Mouse (Mus musculus): ENCODE measurements around the gene Scamp1. TPM values are rescaled to one million over a fixed set of nuclear protein-coding genes. Genes with fewer than 3 reads are reported as not detected.

Gene Scamp1
- polyA plus RNA-seq, 1 experiment from 2014 or later, result 58.5 TPM

DNA sequence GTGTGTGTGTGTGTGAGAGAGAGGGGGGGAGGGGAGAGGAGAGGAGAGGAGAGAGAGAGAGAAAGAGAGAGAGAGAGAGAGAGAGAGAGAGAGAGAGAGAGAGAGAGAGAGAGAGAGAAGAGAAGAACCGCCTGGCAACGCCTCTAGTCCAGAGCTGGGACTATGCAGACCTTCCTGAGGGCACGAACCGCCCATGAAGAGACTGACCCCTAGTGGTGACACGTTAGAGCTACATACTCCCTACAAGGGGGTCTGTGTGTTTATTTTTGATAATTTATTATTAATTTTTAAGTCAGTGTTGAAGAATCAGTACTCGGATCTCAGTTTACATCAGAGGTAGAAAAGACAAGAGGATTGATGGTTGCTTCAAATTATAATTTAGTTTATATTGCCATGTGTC lies 80.4 kb downstream of the Scamp1 start:
- peaks cover 27% of the 10 kb centered on the region for H3K36me3 ChIP-seq (ENCODE audit: control insufficient read depth, insufficient read depth, low read length)
- no peak overlapping the region for H3K27ac ChIP-seq (ENCODE audit: low read depth, low read length)
- no peak overlapping the region for H3K4me2 ChIP-seq (ENCODE audit: low read length)
- H3K9ac ChIP-seq (ENCODE audit: low read length), result no peak overlapping the region
- peak; percentile 90 for ATAC-seq
- H3K4me1 ChIP-seq (ENCODE audit: control insufficient read depth, insufficient read depth, low read length), result no peaks in the 10 kb centered on the region
- WGBS, result 8% methylated on average over 6 of the region's 6 CpGs
- DNase-seq (ENCODE audit: low spot score), result peak; percentile 79
- no peaks in the 10 kb centered on the region for H3K27me3 ChIP-seq (replicated peaks; ENCODE audit: control insufficient read depth, insufficient read depth, low read length)
- H3K4me3 ChIP-seq (ENCODE audit: low read depth, low read length), result no peak overlapping the region
- H3K9me3 ChIP-seq (replicated peaks; ENCODE audit: control insufficient read depth, low read length), result peaks cover 6% of the 10 kb centered on the region; the same call in 1 of the 2 replicates

DNA sequence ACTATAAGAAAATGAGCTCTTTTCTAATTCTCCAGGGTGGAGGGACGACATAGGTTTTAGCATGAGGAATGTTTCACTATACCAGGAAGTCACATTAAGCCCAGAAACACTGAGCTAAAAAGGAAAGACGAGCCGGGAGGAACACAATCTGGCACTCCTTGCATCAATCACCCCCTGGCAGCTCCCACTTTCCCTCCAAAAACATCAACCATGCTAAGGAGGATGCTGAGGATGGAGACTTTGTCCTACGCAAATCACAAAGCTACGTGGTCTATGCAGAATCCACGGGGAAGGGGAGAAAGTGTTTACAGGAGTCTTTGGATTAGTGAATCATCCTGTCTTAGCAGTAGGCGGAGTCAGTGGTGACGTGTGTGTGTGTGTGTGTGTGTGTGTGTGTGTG lies 85.8 kb downstream of the Scamp1 start:
- no peak overlapping the region for H3K27ac ChIP-seq (ENCODE audit: low read depth, low read length)
- 81% methylated on average over 8 of the region's 8 CpGs for WGBS
- H3K27me3 ChIP-seq (replicated peaks; ENCODE audit: control insufficient read depth, insufficient read depth, low read length), result no peaks in the 10 kb centered on the region
- H3K36me3 ChIP-seq (ENCODE audit: control insufficient read depth, insufficient read depth, low read length), result 0 out of 2 replicates have a peak, but pooled peaks cover 5% of the 10 kb centered on the region
- DNase-seq (ENCODE audit: low spot score) (no peak), ATAC-seq (no peak)
- H3K4me3 ChIP-seq (ENCODE audit: low read depth, low read length), result no peak overlapping the region
- no peaks in the 10 kb centered on the region for H3K9me3 ChIP-seq (replicated peaks; ENCODE audit: control insufficient read depth, low read length)
- no peak overlapping the region for H3K4me2 ChIP-seq (ENCODE audit: low read length)
- H3K9ac ChIP-seq (ENCODE audit: low read length), result no peak overlapping the region
- no peaks in the 10 kb centered on the region for H3K4me1 ChIP-seq (ENCODE audit: control insufficient read depth, insufficient read depth, low read length)

DNA sequence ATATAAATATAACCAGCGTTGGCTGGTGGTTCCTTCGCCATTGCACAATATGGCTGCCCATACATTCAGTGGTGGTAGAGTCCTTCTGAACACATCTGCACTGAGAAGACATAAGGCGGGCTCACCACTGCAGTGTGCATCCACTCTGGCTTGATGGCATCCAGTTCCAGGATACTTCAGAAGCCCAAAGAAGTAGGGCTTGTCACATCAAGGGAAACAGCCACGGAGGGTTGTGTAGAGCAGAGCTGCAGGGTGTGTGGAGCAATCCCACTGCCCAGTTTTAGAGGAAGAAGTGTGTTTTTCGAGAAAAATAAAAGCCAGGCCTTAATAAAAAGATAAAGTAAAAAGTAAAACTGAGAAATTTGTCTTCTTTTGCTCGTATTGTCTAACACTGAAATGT lies 87.0 kb downstream of the Scamp1 start:
- whole genome bisulfite sequencing, result 91% methylated on average over 6 of the region's 6 CpGs
- H3K4me1 ChIP-seq (ENCODE audit: control insufficient read depth, insufficient read depth, low read length), result no peaks in the 10 kb centered on the region
- H3K4me2 ChIP-seq (ENCODE audit: low read length), result no peak overlapping the region
- no peaks in the 10 kb centered on the region for H3K27me3 ChIP-seq (replicated peaks; ENCODE audit: control insufficient read depth, insufficient read depth, low read length)
- no peak overlapping the region for H3K4me3 ChIP-seq (ENCODE audit: low read depth, low read length)
- DNase-seq (ENCODE audit: low spot score) (no peak), ATAC-seq (no peak)
- 0 out of 2 replicates have a peak, but pooled peaks cover 5% of the 10 kb centered on the region for H3K36me3 ChIP-seq (ENCODE audit: control insufficient read depth, insufficient read depth, low read length)
- H3K9ac ChIP-seq (ENCODE audit: low read length), result no peak overlapping the region
- no peaks in the 10 kb centered on the region for H3K9me3 ChIP-seq (replicated peaks; ENCODE audit: control insufficient read depth, low read length)
- H3K27ac ChIP-seq (ENCODE audit: low read depth, low read length), result no peak overlapping the region

DNA sequence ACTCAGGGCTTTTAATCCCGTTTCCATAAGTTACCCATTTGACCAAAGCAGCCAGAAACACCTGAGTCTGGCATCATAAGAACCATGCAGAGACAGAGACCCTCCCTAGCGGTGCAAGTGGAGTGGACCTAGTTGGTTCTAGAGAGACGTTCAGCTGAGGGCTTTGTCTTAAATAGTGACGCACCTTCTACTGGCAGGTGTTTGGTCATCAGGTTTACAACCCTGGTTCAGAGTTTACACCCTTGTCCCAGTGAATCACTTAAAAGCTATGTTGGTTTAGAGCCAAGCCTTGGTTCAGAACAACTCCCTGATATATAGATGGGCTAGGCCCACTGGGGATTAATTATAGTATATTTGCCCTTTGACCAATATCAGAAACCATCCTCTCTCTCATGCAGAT lies 92.4 kb downstream of the Scamp1 start:
- Histone ChIP-seq H3K27me3 (replicated peaks; ENCODE audit: control insufficient read depth, insufficient read depth, low read length) (no peaks in the 10 kb centered on the region), H3K4me2 (ENCODE audit: low read length) (no peak overlapping the region), H3K4me3 (ENCODE audit: low read depth, low read length) (no peak overlapping the region), H3K4me1 (ENCODE audit: control insufficient read depth, insufficient read depth, low read length) (peaks cover 4% of the 10 kb centered on the region; the same call in 1 of the 2 replicates), H3K9me3 (replicated peaks; ENCODE audit: control insufficient read depth, low read length) (no peaks in the 10 kb centered on the region), H3K27ac (ENCODE audit: low read depth, low read length) (no peak overlapping the region), H3K36me3 (ENCODE audit: control insufficient read depth, insufficient read depth, low read length) (peaks cover 2% of the 10 kb centered on the region; the same call in 1 of the 2 replicates), H3K9ac (ENCODE audit: low read length) (no peak overlapping the region)
- ATAC-seq (no peak), DNase-seq (ENCODE audit: low spot score) (no peak)
- 95% methylated on average over 4 of the region's 4 CpGs for WGBS

DNA sequence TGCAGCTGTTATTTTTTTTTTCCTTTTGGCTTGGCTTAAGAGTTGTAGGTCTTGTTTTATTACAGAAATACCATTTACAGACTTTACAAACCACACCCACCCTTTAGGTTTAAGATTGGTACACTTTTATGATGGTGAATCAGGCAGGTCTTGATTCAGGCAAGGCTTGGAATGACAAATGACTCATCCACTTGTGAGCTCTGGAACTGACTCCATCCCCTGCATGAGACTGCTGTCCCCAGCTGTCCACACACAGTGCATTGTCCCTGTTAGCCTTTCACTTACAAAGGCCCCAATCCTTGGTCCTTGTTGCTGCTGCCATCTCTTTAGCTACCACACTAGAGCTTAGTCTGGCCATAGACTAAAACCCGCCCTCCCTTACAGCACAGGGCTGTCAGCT lies 95.3 kb downstream of the Scamp1 start:
- ATAC-seq, result no peak
- Histone ChIP-seq H3K4me1 (ENCODE audit: control insufficient read depth, insufficient read depth, low read length) (peaks cover 6% of the 10 kb centered on the region; the same call in 1 of the 2 replicates), H3K9ac (ENCODE audit: low read length) (no peak overlapping the region), H3K36me3 (ENCODE audit: control insufficient read depth, insufficient read depth, low read length) (peaks cover 2% of the 10 kb centered on the region; the same call in 1 of the 2 replicates), H3K9me3 (replicated peaks; ENCODE audit: control insufficient read depth, low read length) (no peaks in the 10 kb centered on the region), H3K4me3 (ENCODE audit: low read depth, low read length) (no peak overlapping the region), H3K4me2 (ENCODE audit: low read length) (no peak overlapping the region), H3K27ac (ENCODE audit: low read depth, low read length) (no peak overlapping the region), H3K27me3 (replicated peaks; ENCODE audit: control insufficient read depth, insufficient read depth, low read length) (no peaks in the 10 kb centered on the region)
- WGBS, result 90% methylated on average over 1 of the region's 1 CpGs
- no peak for DNase-seq (ENCODE audit: low spot score)

DNA sequence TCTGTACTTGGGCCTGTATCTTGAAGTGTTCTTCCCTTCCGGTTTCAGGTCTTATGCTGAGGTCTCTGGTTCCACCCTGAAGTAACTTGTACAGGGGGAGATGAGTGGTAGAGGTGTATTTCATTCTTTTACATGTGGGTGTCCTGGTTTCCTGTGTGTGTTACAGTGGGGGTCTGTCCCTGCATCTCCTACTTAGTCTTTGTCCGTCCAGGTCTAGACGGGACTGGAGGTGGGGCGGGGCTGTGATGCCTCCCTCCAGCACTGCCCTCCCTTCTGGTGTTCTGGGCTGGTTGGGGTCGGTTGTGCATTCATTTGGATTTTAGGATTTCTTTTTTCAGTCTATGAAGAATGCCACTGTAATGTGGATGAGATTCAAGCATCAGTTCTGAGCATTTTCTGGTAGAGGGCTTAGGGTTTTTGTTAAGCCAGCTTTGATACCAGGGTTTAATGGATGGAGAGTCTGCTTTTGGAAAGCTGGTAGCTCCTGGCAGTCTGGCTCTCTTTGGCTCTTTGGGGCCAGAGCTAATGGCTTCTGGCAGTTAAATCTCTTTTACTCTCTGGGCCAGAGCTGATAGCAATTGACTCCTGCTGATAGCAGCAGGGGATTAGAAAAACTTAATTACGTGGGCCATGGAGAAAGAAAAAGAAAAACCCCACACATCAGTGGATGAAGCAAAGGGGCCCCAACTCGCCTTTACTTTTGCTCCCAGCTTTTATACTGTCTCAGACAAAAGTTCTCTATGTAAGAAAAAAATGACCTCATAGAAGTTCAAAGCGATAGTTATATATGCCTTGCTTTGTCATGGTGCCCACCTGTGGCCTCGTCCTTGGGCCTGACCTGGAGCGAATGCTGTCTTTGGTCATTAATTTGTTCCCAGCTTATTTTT lies 97.2 kb downstream of the Scamp1 start:
- DNase-seq (ENCODE audit: low spot score) (peak; percentile 53), ATAC-seq (peak; percentile 57)
- Histone ChIP-seq H3K9me3 (replicated peaks; ENCODE audit: control insufficient read depth, low read length) (no peaks in the 10 kb centered on the region), H3K4me3 (ENCODE audit: low read depth, low read length) (no peak overlapping the region), H3K36me3 (ENCODE audit: control insufficient read depth, insufficient read depth, low read length) (no peaks in the 10 kb centered on the region; the same call in 1 of the 2 replicates), H3K27me3 (replicated peaks; ENCODE audit: control insufficient read depth, insufficient read depth, low read length) (no peaks in the 10 kb centered on the region), H3K9ac (ENCODE audit: low read length) (no peak overlapping the region), H3K27ac (ENCODE audit: low read depth, low read length) (no peak overlapping the region), H3K4me2 (ENCODE audit: low read length) (no peak overlapping the region), H3K4me1 (ENCODE audit: control insufficient read depth, insufficient read depth, low read length) (peaks cover 6% of the 10 kb centered on the region; the same call in 1 of the 2 replicates)
- WGBS, result 6% methylated on average over 10 of the region's 10 CpGs

DNA sequence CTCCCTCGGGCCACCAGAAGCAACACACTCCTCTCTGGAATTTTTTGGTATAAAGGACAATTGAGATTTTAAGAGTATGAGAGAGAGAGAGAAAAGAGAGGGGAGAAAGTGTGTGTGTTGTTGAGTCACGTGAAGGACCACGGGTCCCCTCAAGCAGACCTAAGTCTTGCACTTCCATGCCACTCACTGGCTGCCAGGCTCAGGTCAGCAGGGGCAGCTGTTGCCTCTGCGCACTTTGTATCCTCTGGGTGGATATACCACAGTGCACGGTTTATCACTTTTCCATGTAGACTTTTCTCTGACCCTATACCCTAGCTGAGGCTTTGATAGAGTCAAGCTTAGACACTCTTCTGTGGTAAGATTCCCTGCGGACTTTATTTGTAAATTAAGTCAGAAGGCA lies 100.0 kb downstream of the Scamp1 start:
- ATAC-seq (no peak), DNase-seq (ENCODE audit: low spot score) (no peak)
- H3K27me3 ChIP-seq (replicated peaks; ENCODE audit: control insufficient read depth, insufficient read depth, low read length), result no peaks in the 10 kb centered on the region
- H3K36me3 ChIP-seq (ENCODE audit: control insufficient read depth, insufficient read depth, low read length), result no peaks in the 10 kb centered on the region
- H3K4me2 ChIP-seq (ENCODE audit: low read length), result no peak overlapping the region
- no peak overlapping the region for H3K4me3 ChIP-seq (ENCODE audit: low read depth, low read length)
- no peak overlapping the region for H3K27ac ChIP-seq (ENCODE audit: low read depth, low read length)
- 85% methylated on average over 5 of the region's 6 CpGs for WGBS
- H3K9me3 ChIP-seq (replicated peaks; ENCODE audit: control insufficient read depth, low read length), result no peaks in the 10 kb centered on the region
- H3K9ac ChIP-seq (ENCODE audit: low read length), result no peak overlapping the region
- peaks cover 6% of the 10 kb centered on the region; the same call in 1 of the 2 replicates for H3K4me1 ChIP-seq (ENCODE audit: control insufficient read depth, insufficient read depth, low read length)

DNA sequence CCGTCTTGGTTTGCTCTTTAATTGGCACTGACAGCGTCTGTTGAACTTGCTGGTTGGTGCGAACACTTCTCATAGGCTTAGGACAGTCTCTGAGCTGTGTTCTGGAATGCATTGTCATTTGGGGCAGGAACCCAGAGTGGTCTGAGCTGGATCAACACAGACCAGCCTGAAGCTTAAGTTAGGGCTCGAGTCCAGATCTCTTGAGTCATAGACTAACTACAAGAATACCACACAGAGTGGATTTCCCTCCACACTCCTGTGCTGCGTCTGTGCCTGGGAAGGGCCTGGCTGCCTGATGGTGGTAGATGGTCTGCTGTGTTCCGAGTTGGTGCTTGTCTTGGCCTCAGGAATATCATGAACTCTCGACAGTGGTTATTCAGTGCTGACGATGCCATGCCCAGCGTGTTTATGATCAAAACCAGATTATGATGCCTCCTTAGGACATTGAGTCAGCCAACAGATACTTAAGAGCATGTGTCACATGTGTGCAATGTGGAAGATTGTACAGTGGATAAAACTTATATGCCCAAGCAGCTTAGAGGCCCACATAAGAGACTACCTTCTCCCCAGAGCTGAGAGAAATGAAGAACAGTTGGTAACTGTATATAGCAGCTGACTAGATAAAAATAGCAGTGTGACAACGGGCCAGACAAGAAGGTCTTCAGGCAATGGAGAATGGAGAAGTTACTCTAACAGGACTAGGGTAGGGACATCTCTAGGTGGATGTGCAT lies 100.8 kb downstream of the Scamp1 start:
- H3K4me2 ChIP-seq (ENCODE audit: low read length), result no peak overlapping the region
- no peaks in the 10 kb centered on the region for H3K27me3 ChIP-seq (replicated peaks; ENCODE audit: control insufficient read depth, insufficient read depth, low read length)

More for the DNA sequence above, 100.8 kb downstream of the Scamp1 start:
- ATAC-seq (no peak), DNase-seq (ENCODE audit: low spot score) (no peak)
- Histone ChIP-seq H3K4me3 (ENCODE audit: low read depth, low read length) (no peak overlapping the region), H3K9me3 (replicated peaks; ENCODE audit: control insufficient read depth, low read length) (no peaks in the 10 kb centered on the region), H3K9ac (ENCODE audit: low read length) (no peak overlapping the region), H3K36me3 (ENCODE audit: control insufficient read depth, insufficient read depth, low read length) (no peaks in the 10 kb centered on the region), H3K27ac (ENCODE audit: low read depth, low read length) (no peak overlapping the region), H3K4me1 (ENCODE audit: control insufficient read depth, insufficient read depth, low read length) (peaks cover 6% of the 10 kb centered on the region; the same call in 1 of the 2 replicates)
- 86% methylated on average over 10 of the region's 10 CpGs for WGBS

Data from forebrain, embryonic 14.5 days (tissue).